Mouse (Mus musculus) right cerebral cortex, postnatal 36 days (tissue): ENCODE measurements around the gene Amigo3.

Source experiments
- DNase-seq, 2 experiments: peaks; one replicate each; pipeline ENCODE4 v3.0.0; 2022; ENCODE audit warnings: low spot score in 2 of 2, mixed read lengths in 1 of 2

Gene Amigo3

GRCm38 (mm10) chr9:108083561-108083960 lies 30.6 kb downstream of the Amigo3 start:
- no peak for DNase-seq

GRCm38 (mm10) chr9:108085261-108085660 lies 32.3 kb downstream of the Amigo3 start:
- DNase-seq = no peak

- no peak for DNase-seq
These were observed 37.7 kb downstream of the Amigo3 start for GRCm38 (mm10) chr9:108090611-108091120.

GRCm38 (mm10) chr9:108093586-108093985 lies 40.6 kb downstream of the Amigo3 start:
- DNase-seq = no peak

- DNase-seq = peak; percentile 78 to 81
These were observed 41.4 kb downstream of the Amigo3 start, which contains the start of gene Apeh for GRCm38 (mm10) chr9:108094184-108094941. Apeh (minus strand) TSS chr9:108094606.

GRCm38 (mm10) chr9:108094998-108095411 lies 42.0 kb downstream of the Amigo3 start:
- DNase-seq = no peak

- no peak for DNase-seq
These were observed 42.6 kb downstream of the Amigo3 start for GRCm38 (mm10) chr9:108095518-108095917.

- no peak for DNase-seq
These were observed 43.2 kb downstream of the Amigo3 start for GRCm38 (mm10) chr9:108095949-108096712.

- no peak for DNase-seq
These were observed 46.7 kb downstream of the Amigo3 start for GRCm38 (mm10) chr9:108099619-108100018.

- no peak for DNase-seq
These were observed 52.0 kb downstream of the Amigo3 start for GRCm38 (mm10) chr9:108104766-108105548.
